Mouse (Mus musculus) intestine, embryonic 16.5 days (tissue): ENCODE measurements at regions not wholly inside any gene's neighbourhood (a gene's known extent, or its start where the extent isn't known, plus 50 kb on each side); places are given as distances from the start of the nearest gene placed in this dataset.

ENCODE experiments used
- ATAC-seq: fragments of 200-750 bp; cut with Nextera tagmentation; 2 replicates; pipeline ENCODE4 v1.8.0; 2017; ENCODE audit warnings: moderate TSS enrichment, moderate library complexity
- H3K27ac ChIP-seq: fragments of 300-500 bp; sonication (generic); 2 replicates; pipeline ENCODE4 v1.5.1; 2014; ENCODE audit warnings: mild to moderate bottlenecking, low read length
- H3K27me3 ChIP-seq: fragments of 300-500 bp; sonication (generic); replicated peaks from 2 replicates; pipeline ENCODE4 v1.6.1; 2014; ENCODE audit warnings: low read length, control low read depth, mixed read lengths; ENCODE audit not compliant: control insufficient read depth, insufficient read depth
- H3K36me3 ChIP-seq: fragments of 300-500 bp; sonication (generic); 2 replicates; pipeline ENCODE4 v1.6.1; 2014; ENCODE audit warnings: low read length, control low read depth; ENCODE audit not compliant: control insufficient read depth, insufficient read depth
- H3K4me1 ChIP-seq: fragments of 300-500 bp; sonication (generic); 2 replicates; pipeline ENCODE4 v1.6.1; 2014; ENCODE audit warnings: low read length, control low read depth, mixed read lengths; ENCODE audit not compliant: control insufficient read depth, insufficient read depth
- H3K4me2 ChIP-seq: fragments of 300-500 bp; sonication (generic); 2 replicates; pipeline ENCODE4 v1.6.1; 2014; ENCODE audit warnings: low read depth, low read length, control low read depth
- H3K4me3 ChIP-seq: fragments of 300-500 bp; sonication (generic); 2 replicates; pipeline ENCODE4 v1.5.1; 2014; ENCODE audit warnings: mild to moderate bottlenecking, low read length
- H3K9ac ChIP-seq: fragments of 300-500 bp; sonication (generic); 2 replicates; pipeline ENCODE4 v1.6.1; 2014; ENCODE audit warnings: low read depth, low read length
- H3K9me3 ChIP-seq: fragments of 300-500 bp; sonication (generic); 2 replicates; pipeline ENCODE4 v1.6.1; 2016; ENCODE audit warnings: low read length, control low read depth; ENCODE audit not compliant: control insufficient read depth
- WGBS: fragments of 180-500 bp; shearing (Covaris S2); extraction: QIAGEN DNeasy Blood & Tissue Kit; methylation state at CpG from one replicate; pipeline ENCODE4 v1.1.7; 2014; 5-methylcytosine and 5-hydroxymethylcytosine counted together

DNA sequence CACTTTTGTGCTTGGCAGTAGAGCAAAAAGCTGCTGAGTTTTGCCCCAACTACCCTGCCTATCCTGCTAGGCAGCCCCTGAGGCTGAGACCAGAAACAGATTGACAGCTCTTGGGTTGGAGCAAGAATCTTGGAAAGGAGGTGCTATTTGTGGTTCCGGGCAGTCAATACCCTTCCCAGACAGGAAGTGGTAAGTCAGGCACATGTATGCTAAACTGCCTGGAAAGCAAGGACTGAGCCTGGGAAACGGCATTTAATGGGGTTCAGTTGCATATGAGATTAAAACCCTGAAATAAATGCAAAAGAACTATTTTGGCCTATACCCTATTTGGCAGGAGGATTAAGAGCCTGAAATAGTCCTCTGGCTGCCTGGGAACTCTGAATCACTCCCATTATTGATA is 266.9 kb downstream of the Etaa1 start:
- Histone ChIP-seq H3K9ac (no peak overlapping the region), H3K4me1 (no peaks in the 10 kb centered on the region), H3K27ac (no peak overlapping the region), H3K27me3 (no peaks in the 10 kb centered on the region), H3K4me2 (no peak overlapping the region), H3K9me3 (no peaks in the 10 kb centered on the region), H3K36me3 (no peaks in the 10 kb centered on the region), H3K4me3 (no peak overlapping the region)
- WGBS: 62% methylated on average over 2 of the region's 2 CpGs
- ATAC-seq: no peak

DNA sequence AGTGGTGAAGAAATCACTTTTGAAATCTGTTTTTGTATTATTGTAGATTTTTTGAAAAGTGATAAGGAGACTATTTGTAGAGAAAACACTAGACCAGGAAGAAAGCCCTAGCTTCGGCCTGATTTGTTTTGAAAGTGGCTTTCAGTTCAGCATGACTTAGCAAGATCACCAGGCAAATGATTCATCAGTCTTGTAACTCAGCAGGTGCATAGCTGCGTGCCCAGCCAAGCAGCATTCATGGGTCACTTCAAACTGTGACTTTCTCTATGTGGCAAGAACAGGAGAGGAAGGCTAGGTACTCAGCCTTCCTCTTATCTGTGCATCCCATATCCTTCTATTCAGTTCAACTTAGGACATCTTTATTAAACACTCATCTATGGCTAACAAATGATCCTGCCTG is 259.5 kb downstream of the Etaa1 start:
- no peaks in the 10 kb centered on the region for H3K36me3 ChIP-seq
- no peaks in the 10 kb centered on the region for H3K4me1 ChIP-seq
- no peaks in the 10 kb centered on the region for H3K27me3 ChIP-seq
- H3K9ac ChIP-seq: no peak overlapping the region
- no peak overlapping the region for H3K4me2 ChIP-seq
- no peak overlapping the region for H3K27ac ChIP-seq
- WGBS: 65% methylated on average over 2 of the region's 2 CpGs
- H3K9me3 ChIP-seq: no peaks in the 10 kb centered on the region
- H3K4me3 ChIP-seq: no peak overlapping the region
- no peak for ATAC-seq

DNA sequence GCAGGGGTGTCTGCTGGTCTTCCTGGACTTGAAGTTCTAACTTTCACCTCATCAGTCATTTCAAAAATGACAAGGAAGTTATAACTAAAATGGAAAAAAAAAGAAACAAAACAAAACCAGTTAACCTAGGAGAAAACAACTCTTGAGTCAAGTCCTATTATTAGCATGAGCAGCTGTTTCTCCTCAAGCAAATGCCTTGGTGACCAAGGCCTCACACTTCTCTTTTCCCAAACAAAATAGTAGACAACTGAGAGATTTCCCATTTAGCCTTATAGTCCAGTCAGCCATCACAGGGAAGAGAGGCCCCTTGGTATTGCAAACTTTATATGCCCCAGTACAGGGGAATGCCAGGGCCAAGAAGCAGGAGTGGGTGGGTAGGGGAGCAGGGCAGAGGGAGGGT is 244.9 kb downstream of the Etaa1 start:
- H3K4me2 ChIP-seq: no peak overlapping the region
- no peak overlapping the region for H3K9ac ChIP-seq
- H3K36me3 ChIP-seq: no peaks in the 10 kb centered on the region
- H3K27ac ChIP-seq: no peak overlapping the region
- no peak for ATAC-seq
- no peaks in the 10 kb centered on the region for H3K4me1 ChIP-seq
- no peaks in the 10 kb centered on the region for H3K9me3 ChIP-seq
- H3K27me3 ChIP-seq: no peaks in the 10 kb centered on the region
- no peak overlapping the region for H3K4me3 ChIP-seq

DNA sequence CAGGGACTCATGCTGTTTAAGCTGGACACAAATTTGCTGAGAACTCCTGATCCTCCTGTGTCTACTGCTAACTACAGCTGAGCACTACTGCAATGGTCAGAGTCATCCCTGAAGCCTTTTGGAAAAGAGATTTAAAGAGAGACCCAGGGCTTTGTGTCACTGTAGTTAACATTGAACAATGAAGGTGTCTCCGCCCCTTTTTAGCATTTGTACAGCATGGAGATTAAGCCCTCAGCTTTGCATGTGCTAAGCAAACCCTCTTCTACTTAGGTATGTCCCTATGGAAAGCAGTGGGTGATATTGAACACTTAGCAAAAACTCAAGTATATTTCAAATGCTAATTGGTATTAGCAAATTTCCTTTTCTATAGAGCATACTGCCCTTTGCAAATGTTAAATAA is 231.6 kb downstream of the Etaa1 start:
- Histone ChIP-seq H3K9ac (no peak overlapping the region), H3K36me3 (no peaks in the 10 kb centered on the region), H3K4me2 (no peak overlapping the region), H3K9me3 (no peaks in the 10 kb centered on the region), H3K4me3 (no peak overlapping the region), H3K27me3 (no peaks in the 10 kb centered on the region), H3K27ac (no peak overlapping the region), H3K4me1 (no peaks in the 10 kb centered on the region)
- 84% methylated on average over 1 of the region's 1 CpGs for WGBS
- no peak for ATAC-seq

DNA sequence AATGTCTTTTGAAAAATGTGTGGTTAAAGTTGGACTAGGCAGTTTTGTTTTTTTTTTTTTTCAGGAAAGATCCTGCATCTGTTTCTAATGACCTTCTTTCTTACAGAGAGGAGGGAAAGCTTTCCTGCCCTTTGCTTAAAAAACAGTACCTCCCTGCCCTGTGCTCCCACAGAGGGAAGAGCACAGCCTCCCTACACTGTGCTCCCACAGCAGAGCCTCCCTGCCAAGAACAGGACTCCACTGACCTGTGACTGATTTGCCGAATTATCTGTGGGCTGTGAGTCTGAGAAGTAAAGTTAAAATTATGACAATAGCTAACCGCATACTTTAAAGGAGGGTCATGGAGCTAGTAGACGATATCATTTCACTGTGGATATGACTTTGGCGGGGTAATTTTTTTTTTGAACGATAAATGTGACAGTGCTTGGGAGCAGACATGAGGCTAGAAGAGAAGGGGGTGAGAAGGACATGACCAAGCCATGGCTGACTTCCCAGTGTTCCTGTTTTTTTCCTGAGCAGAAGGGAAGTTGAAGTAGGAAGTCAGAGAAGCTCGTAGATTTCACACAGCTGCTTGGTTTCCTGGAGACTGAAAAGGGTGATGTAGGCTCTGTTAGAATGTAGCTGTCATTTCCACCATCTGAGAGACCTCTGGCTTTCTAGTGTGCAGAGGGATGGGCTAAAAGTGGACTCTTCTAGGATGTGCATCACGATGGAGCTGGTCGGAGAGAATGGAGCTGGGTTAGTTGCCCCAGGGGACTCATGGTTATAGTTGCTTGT is 226.2 kb downstream of the Etaa1 start:
- Histone ChIP-seq H3K9ac (no peak overlapping the region), H3K4me2 (no peak overlapping the region; the same call in 1 of the 2 replicates), H3K27me3 (no peaks in the 10 kb centered on the region), H3K36me3 (no peaks in the 10 kb centered on the region), H3K27ac (0 out of 2 replicates have a peak overlapping the region, but pooled peaks have one; percentile 14), H3K9me3 (no peaks in the 10 kb centered on the region), H3K4me3 (no peak overlapping the region), H3K4me1 (no peaks in the 10 kb centered on the region)
- ATAC-seq: peak; percentile 66; the same call in 1 of the 2 replicates
- 49% methylated on average over 8 of the region's 8 CpGs for WGBS

DNA sequence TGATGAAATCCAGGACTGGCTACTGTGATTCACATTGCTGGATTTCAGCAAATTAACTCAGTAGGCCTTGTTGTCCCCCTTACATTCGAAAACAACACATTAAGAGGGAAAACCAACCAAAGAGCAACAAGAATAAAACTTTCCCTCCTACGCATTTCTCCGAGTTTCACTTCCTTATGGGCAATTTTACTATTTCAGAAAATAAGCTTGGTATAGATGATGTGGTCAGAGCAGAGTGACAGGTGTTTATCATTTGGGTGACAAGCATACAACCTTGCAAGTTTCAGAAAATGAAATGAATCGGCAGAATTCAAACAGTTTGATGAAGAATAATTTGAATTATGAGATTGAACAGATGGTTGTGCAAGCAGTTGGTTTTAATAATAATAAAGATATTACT is 220.6 kb downstream of the Etaa1 start:
- Histone ChIP-seq H3K27me3 (no peaks in the 10 kb centered on the region), H3K4me1 (no peaks in the 10 kb centered on the region), H3K27ac (no peak overlapping the region), H3K4me2 (no peak overlapping the region), H3K9ac (no peak overlapping the region), H3K36me3 (no peaks in the 10 kb centered on the region), H3K9me3 (no peaks in the 10 kb centered on the region), H3K4me3 (no peak overlapping the region)
- WGBS: 85% methylated on average over 4 of the region's 4 CpGs
- ATAC-seq: no peak

DNA sequence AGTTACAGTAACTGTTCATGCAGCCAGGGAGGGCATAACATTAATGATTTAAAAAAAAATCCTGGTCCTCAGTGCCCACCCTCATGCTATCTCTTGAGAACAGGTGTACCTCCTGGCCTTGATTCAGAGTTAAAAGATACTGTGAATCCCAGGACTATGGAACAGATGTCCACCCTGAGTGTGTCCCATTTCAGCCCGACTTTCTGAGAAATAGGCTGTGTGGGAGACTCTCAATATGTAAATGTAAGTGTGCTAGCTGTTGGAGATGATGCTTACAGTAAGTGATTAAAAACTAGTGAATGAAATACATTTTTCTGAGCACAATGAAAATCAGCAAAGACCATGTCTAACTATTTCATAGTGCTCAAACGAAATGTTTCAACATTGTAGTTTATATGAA is 219.2 kb downstream of the Etaa1 start:
- Histone ChIP-seq H3K9ac (no peak overlapping the region), H3K27me3 (no peaks in the 10 kb centered on the region), H3K9me3 (no peaks in the 10 kb centered on the region), H3K36me3 (no peaks in the 10 kb centered on the region), H3K4me2 (no peak overlapping the region), H3K4me3 (no peak overlapping the region), H3K4me1 (no peaks in the 10 kb centered on the region), H3K27ac (no peak overlapping the region)
- WGBS: 70% methylated on average over 2 of the region's 2 CpGs
- no peak for ATAC-seq

DNA sequence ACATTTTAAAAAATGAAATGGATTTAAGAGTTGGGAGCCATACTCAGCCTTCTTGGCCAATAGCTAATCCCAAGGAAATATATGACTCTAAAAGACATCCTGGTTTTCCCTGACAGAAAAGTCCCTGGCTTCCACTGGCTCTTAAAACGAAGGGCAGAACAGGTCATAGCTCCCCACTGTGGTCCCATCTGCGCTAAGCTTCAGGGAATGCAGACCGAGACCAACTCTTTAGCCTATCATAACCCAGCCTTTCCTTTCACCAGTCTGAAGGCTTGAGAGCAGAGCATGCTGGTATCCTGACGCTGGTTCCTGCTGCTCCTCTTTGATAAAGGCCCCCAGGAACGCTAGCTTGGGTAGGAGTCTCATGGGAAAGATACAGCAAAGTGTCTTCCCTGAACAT is 214.8 kb downstream of the Etaa1 start:
- no peaks in the 10 kb centered on the region for H3K27me3 ChIP-seq
- H3K4me2 ChIP-seq: no peak overlapping the region
- no peak overlapping the region for H3K9ac ChIP-seq
- no peak overlapping the region for H3K4me3 ChIP-seq
- no peak overlapping the region for H3K27ac ChIP-seq
- WGBS: 66% methylated on average over 5 of the region's 5 CpGs
- ATAC-seq: no peak
- H3K9me3 ChIP-seq: no peaks in the 10 kb centered on the region
- H3K36me3 ChIP-seq: no peaks in the 10 kb centered on the region
- H3K4me1 ChIP-seq: no peaks in the 10 kb centered on the region

DNA sequence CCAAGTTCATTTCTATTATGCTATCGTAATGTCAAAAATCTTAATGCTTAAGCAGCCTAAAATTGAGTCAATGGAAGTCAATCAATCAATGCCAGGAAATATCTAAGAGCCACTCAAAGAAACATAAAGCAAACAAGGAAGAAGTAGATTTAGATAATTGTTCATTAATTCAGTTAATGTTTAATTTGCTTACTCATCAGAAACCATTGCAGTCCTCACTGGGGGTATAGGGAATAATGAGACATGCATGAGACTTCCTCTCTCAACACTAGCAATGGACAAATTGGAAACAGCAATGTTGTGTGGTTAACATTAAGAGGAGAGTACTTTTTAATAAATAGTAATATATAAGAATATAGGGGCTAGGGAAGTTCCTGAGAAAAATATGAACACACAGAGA is 209.9 kb downstream of the Etaa1 start:
- Histone ChIP-seq H3K36me3 (no peaks in the 10 kb centered on the region), H3K27ac (no peak overlapping the region), H3K4me1 (no peaks in the 10 kb centered on the region), H3K9me3 (no peaks in the 10 kb centered on the region), H3K9ac (no peak overlapping the region), H3K27me3 (no peaks in the 10 kb centered on the region), H3K4me2 (no peak overlapping the region), H3K4me3 (no peak overlapping the region)
- WGBS: 82% methylated on average over 1 of the region's 1 CpGs
- no peak for ATAC-seq

DNA sequence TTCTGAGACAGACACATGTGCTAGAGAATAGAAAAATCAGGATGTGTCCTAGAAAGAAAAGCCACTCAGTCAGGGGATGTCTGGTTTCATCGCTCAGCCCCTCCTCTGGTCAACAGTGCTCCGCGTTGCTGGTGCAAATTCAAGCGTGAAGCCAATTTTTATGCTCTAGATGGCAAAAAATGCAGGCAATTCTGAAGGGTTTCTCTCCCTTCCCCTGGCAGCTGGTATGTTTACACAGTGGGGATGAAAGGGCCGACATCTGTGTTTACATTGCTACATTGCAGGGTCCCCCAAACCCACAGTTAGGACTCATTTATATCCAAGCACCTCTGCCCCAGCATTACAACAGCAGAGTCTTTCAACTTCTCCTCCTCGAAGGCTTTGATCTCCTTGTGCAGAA is 203.3 kb downstream of the Etaa1 start:
- Histone ChIP-seq H3K27me3 (no peaks in the 10 kb centered on the region), H3K36me3 (no peaks in the 10 kb centered on the region), H3K9me3 (no peaks in the 10 kb centered on the region), H3K4me3 (no peak overlapping the region), H3K9ac (no peak overlapping the region), H3K27ac (no peak overlapping the region), H3K4me1 (0 out of 2 replicates have a peak, but pooled peaks cover 6% of the 10 kb centered on the region), H3K4me2 (no peak overlapping the region)
- ATAC-seq: 0 out of 2 replicates have a peak, but pooled peaks have one; percentile 26
- 22% methylated on average over 6 of the region's 6 CpGs for WGBS
